Comparison of ENCODE assay signal across 14 mouse cellular contexts in genomic region chr3:31307936-31308335, GRCm38 (mm10). TPM values are rescaled to one million over a fixed set of nuclear protein-coding genes. Genes with fewer than 3 reads are reported as not detected.
A peak's percentile ranks its signal among the peaks of the same experiment; 100 is the strongest.
DNase-seq lines count a peak whose midpoint lies in the region; ATAC-seq and TF ChIP-seq lines count a peak whose summit lies in the region.
"Had no signal": no experiment of that assay in that cellular context is flagged by ENCODE, and none has a peak within 500 bp of the region (broad histone marks: within the 10 kb centered on the region; RNA-seq: fewer than 3 reads in every experiment).

No protein-coding gene starts in this region.

- H3K4me3 ChIP-seq in forebrain, postnatal 0 days (ENCODE audit: low read depth, low read length), result peak overlapping the region; percentile 61
- H3K4me3 ChIP-seq in forebrain, embryonic 14.5 days (ENCODE audit: low read depth, low read length), result no peak overlapping the region
- peak overlapping the region; percentile 94 for H3K4me3 ChIP-seq in cortical plate, adult 2 months (ENCODE audit: insufficient read depth, low read length)
- H3K4me3 ChIP-seq: forebrain, embryonic 10.5 days had no signal

- no peak for TF ChIP-seq CTCF in forebrain, postnatal 0 days (IDR thresholded peaks at IDR 0.05; ENCODE audit: low read depth)
- no peak for TF ChIP-seq CTCF in cortical plate, adult 2 months (IDR thresholded peaks at IDR 0.05; ENCODE audit: extremely low read depth, insufficient read depth, low read length)

- peak; percentile 14 for ATAC-seq in forebrain, postnatal 0 days
- ATAC-seq in forebrain, embryonic 14.5 days, result no peak
- ATAC-seq: activated CD4-positive, CD25-positive, alpha-beta regulatory T cell, adult 4 months had no signal

- H3K4me1 ChIP-seq in forebrain, postnatal 0 days (ENCODE audit: insufficient read depth), result peaks cover 6% of the 10 kb centered on the region
- no peaks in the 10 kb centered on the region for H3K4me1 ChIP-seq in forebrain, embryonic 14.5 days (ENCODE audit: control insufficient read depth, insufficient read depth, low read length)
- H3K4me1 ChIP-seq in cortical plate, adult 2 months (ENCODE audit: control insufficient read depth, insufficient read depth, low read length), result peaks cover 6% of the 10 kb centered on the region; the same call in 1 of the 2 replicates

- no peak for TF ChIP-seq POLR2A in cortical plate, adult 2 months (IDR thresholded peaks at IDR 0.05; ENCODE audit: extremely low read depth, insufficient read depth, low read length)

- 56% methylated on average over 6 of the region's 6 CpGs for WGBS in forebrain, postnatal 0 days
- WGBS in forebrain, embryonic 14.5 days, result 83% methylated on average over 6 of the region's 6 CpGs

- no peaks in the 10 kb centered on the region for H3K27me3 ChIP-seq in forebrain, postnatal 0 days (ENCODE audit: insufficient read depth, low read length)
- H3K27me3 ChIP-seq in forebrain, embryonic 14.5 days (replicated peaks; ENCODE audit: control insufficient read depth, insufficient read depth, low read length), result peaks cover 5% of the 10 kb centered on the region; the same call in 1 of the 2 replicates

- H3K27ac ChIP-seq in forebrain, postnatal 0 days (ENCODE audit: low read depth, low read length), result 0 out of 2 replicates have a peak overlapping the region, but pooled peaks have one; percentile 24
- no peak overlapping the region for H3K27ac ChIP-seq in forebrain, embryonic 14.5 days (ENCODE audit: low read depth, low read length)
- H3K27ac ChIP-seq in cortical plate, adult 2 months (ENCODE audit: insufficient read depth, low read length), result no peak overlapping the region
- H3K27ac ChIP-seq: forebrain, embryonic 10.5 days had no signal

- H3K9me3 ChIP-seq in forebrain, postnatal 0 days (ENCODE audit: low read length), result no peaks in the 10 kb centered on the region
- H3K9me3 ChIP-seq in forebrain, embryonic 14.5 days (replicated peaks; ENCODE audit: control insufficient read depth, low read length), result no peaks in the 10 kb centered on the region
- H3K9me3 ChIP-seq: forebrain, embryonic 10.5 days had no signal

- peak; percentile 66 for DNase-seq in forebrain, postnatal 0 days
- DNase-seq in forebrain, embryonic 14.5 days (ENCODE audit: low spot score), result no peak
- peak; percentile 61 to 80 for DNase-seq in layer of hippocampus, postnatal 14 days (ENCODE audit: low spot score in 2 of 2)
- DNase-seq in right cerebral cortex, adult 18-20 months, result peak; percentile 68
- no peak for DNase-seq in spleen, postnatal 4 days (ENCODE audit: low spot score in 2 of 2)
- DNase-seq in kidney, postnatal 10 days, result no peak
- no peak for DNase-seq in cerebellum, postnatal 36 days
- DNase-seq: heart, postnatal 36 days; kidney, postnatal 25 days; lung, postnatal 36 days had no signal

- H3K4me2 ChIP-seq in forebrain, postnatal 0 days (ENCODE audit: low read depth), result peak overlapping the region; percentile 78
- no peak overlapping the region for H3K4me2 ChIP-seq in forebrain, embryonic 14.5 days (ENCODE audit: low read length)
- H3K4me2 ChIP-seq: liver, embryonic 11.5 days had no signal

- H3K36me3 ChIP-seq in forebrain, postnatal 0 days (ENCODE audit: insufficient read depth), result no peaks in the 10 kb centered on the region
- no peaks in the 10 kb centered on the region for H3K36me3 ChIP-seq in forebrain, embryonic 14.5 days (ENCODE audit: control insufficient read depth, insufficient read depth, low read length)
- H3K36me3 ChIP-seq: forebrain, embryonic 10.5 days had no signal

- H3K9ac ChIP-seq in forebrain, postnatal 0 days, result no peak overlapping the region
- no peak overlapping the region for H3K9ac ChIP-seq in forebrain, embryonic 14.5 days (ENCODE audit: low read length)

RNA-seq across cellular contexts. Expression of gene Slc7a14, which starts 2.2 kb away (rescaled TPM):
- total RNA-seq in forebrain, postnatal 0 days (2014; rRNA removed), result 12.7 and 20.3 TPM in 2 replicates
- 3.2 and 5.7 TPM in 2 replicates for polyA plus RNA-seq in forebrain, postnatal 0 days (2015; fragmentation: Nextera tagmentation; extraction: Ambion mirVana)
- 2.2 and 3.2 TPM in 2 replicates for polyA plus RNA-seq in forebrain, embryonic 14.5 days (2014; fragmentation: Nextera tagmentation; extraction: Ambion mirVana)
- 19.8 and 22.3 TPM in 2 replicates for polyA plus RNA-seq in cortical plate, adult 2 months (2012; rRNA removed)
- total RNA-seq in layer of hippocampus, postnatal 14 days (2021), result 10 to 100 TPM; 68.7 to 69.1 TPM

Comparison
In these comparisons a context has a peak if more than half of its experiments do, and no peak if none do; other contexts are left out.
1. DNase-seq: peak in forebrain, postnatal 0 days (single experiment), layer of hippocampus, postnatal 14 days (2 of 2) and right cerebral cortex, adult 18-20 months (single experiment); none in forebrain, embryonic 14.5 days (single experiment), spleen, postnatal 4 days (0 of 2), kidney, postnatal 10 days (single experiment) and cerebellum, postnatal 36 days (0 of 2).